Mouse (Mus musculus) limb, embryonic 11.5 days (tissue): ENCODE measurements around the gene Krtap3-2. TPM values are rescaled to one million over a fixed set of nuclear protein-coding genes. Genes with fewer than 3 reads are reported as not detected.

Experiments used
- ATAC-seq: fragments of 200-750 bp; cut with Nextera tagmentation; 2 replicates; pipeline ENCODE4 v1.8.0; 2017; ENCODE audit warnings: low read depth; ENCODE audit not compliant: insufficient number of reproducible peaks, low FRiP score, low TSS enrichment
- DNase-seq: peaks from one replicate; pipeline ENCODE4 v3.0.0-alpha.2; 2015; ENCODE audit warnings: low spot score
- H3K27ac ChIP-seq: fragments of 300-500 bp; sonication (generic); replicated peaks from 2 replicates; pipeline ENCODE4 v1.5.1; 2014; ENCODE audit warnings: low read depth, mild to moderate bottlenecking, low read length
- H3K27me3 ChIP-seq: fragments of 300-500 bp; sonication (generic); 2 replicates; pipeline ENCODE4 v1.6.1; 2014; ENCODE audit warnings: mild to moderate bottlenecking, low read length, mixed read lengths; ENCODE audit not compliant: control insufficient read depth, insufficient read depth
- H3K36me3 ChIP-seq: fragments of 300-500 bp; sonication (generic); 2 replicates; pipeline ENCODE4 v1.6.1; 2014; ENCODE audit warnings: mild to moderate bottlenecking, low read length, moderate library complexity, mixed read lengths; ENCODE audit not compliant: control insufficient read depth, insufficient read depth
- H3K4me1 ChIP-seq: fragments of 300-500 bp; sonication (generic); 2 replicates; pipeline ENCODE4 v1.6.1; 2014; ENCODE audit warnings: low read length, mixed read lengths; ENCODE audit not compliant: control insufficient read depth, insufficient read depth
- H3K4me2 ChIP-seq: fragments of 300-500 bp; sonication (generic); 2 replicates; pipeline ENCODE4 v1.6.1; 2014; ENCODE audit warnings: low read depth, mild to moderate bottlenecking, moderate library complexity; ENCODE audit not compliant: severe bottlenecking
- H3K4me3 ChIP-seq: fragments of 300-500 bp; sonication (generic); 2 replicates; pipeline ENCODE4 v1.5.1; 2014; ENCODE audit warnings: low read depth, low read length
- H3K9ac ChIP-seq: fragments of 300-500 bp; sonication (generic); 2 replicates; pipeline ENCODE4 v1.6.1; 2014; ENCODE audit warnings: mild to moderate bottlenecking, low read length
- H3K9me3 ChIP-seq: fragments of 300-500 bp; sonication (generic); 2 replicates; pipeline ENCODE4 v1.6.1; 2016; ENCODE audit warnings: low read length; ENCODE audit not compliant: control insufficient read depth
- WGBS: fragments of 180-500 bp; shearing (Covaris S2); extraction: QIAGEN DNeasy Blood & Tissue Kit; methylation state at CpG from one replicate; pipeline ENCODE4 v1.1.7; 2014; 5-methylcytosine and 5-hydroxymethylcytosine counted together
- polyA plus RNA-seq: library from polyadenylated mRNA; unstranded; fragments of >200 nt; fragmentation: Nextera tagmentation; extraction: Ambion mirVana; gene quantifications from 2 replicates; pipeline ENCODE4 v1.2.1, GENCODE M21; 2014

Gene Krtap3-2
- polyA plus RNA-seq, 1 experiment from 2014 or later, result not detected

GRCm38 (mm10) chr11:99547892-99548291 lies 8.8 kb downstream of the Krtap3-2 start:
- no peak for ATAC-seq
- H3K27ac ChIP-seq, result no peak overlapping the region

GRCm38 (mm10) chr11:99539721-99540120 lies 16.9 kb downstream of the Krtap3-2 start:
- no peak for DNase-seq
- no peaks in the 10 kb centered on the region for H3K27me3 ChIP-seq
- no peaks in the 10 kb centered on the region for H3K36me3 ChIP-seq
- no peak overlapping the region for H3K4me2 ChIP-seq
- no peak overlapping the region for H3K27ac ChIP-seq
- H3K9me3 ChIP-seq, result no peaks in the 10 kb centered on the region
- H3K4me1 ChIP-seq, result no peaks in the 10 kb centered on the region
- H3K9ac ChIP-seq, result no peak overlapping the region
- ATAC-seq, result no peak
- WGBS, result 90% methylated on average over 9 of the region's 9 CpGs
- no peak overlapping the region for H3K4me3 ChIP-seq

More at GRCm38 (mm10) chr11:99547892-99548291, 8.8 kb downstream of the Krtap3-2 start:
- Histone ChIP-seq H3K36me3 (no peaks in the 10 kb centered on the region), H3K4me1 (no peaks in the 10 kb centered on the region), H3K4me2 (no peak overlapping the region), H3K9me3 (no peaks in the 10 kb centered on the region), H3K9ac (no peak overlapping the region), H3K27me3 (no peaks in the 10 kb centered on the region), H3K4me3 (no peak overlapping the region)
- DNase-seq, result no peak

- ATAC-seq (no peak), DNase-seq (peak; percentile 29)
- no peaks in the 10 kb centered on the region for H3K4me1 ChIP-seq
- 32% methylated on average over 13 of the region's 13 CpGs for WGBS
- no peak within 1 kb of the TSS for H3K4me2 ChIP-seq
- H3K4me3 ChIP-seq, result no peak within 1 kb of the TSS
- H3K27ac ChIP-seq, result no peak within 1 kb of the TSS
- no peaks in the 10 kb centered on the region for H3K9me3 ChIP-seq
- H3K36me3 ChIP-seq, result no peaks in the 10 kb centered on the region
- no peaks in the 10 kb centered on the region for H3K27me3 ChIP-seq
- no peak within 1 kb of the TSS for H3K9ac ChIP-seq
Observed at GRCm38 (mm10) chr11:99521288-99521860, 35.3 kb downstream of the Krtap3-2 start, which contains the start of gene Krt39. TSS of gene Krt39 (minus strand) at chr11:99521338.

- ATAC-seq, result no peak
- H3K4me3 ChIP-seq, result no peak overlapping the region
- H3K27me3 ChIP-seq, result no peaks in the 10 kb centered on the region
- no peaks in the 10 kb centered on the region for H3K36me3 ChIP-seq
- no peak overlapping the region for H3K9ac ChIP-seq
- H3K9me3 ChIP-seq, result no peaks in the 10 kb centered on the region
- H3K4me1 ChIP-seq, result no peaks in the 10 kb centered on the region
- WGBS, result 85% methylated on average over 8 of the region's 8 CpGs
- H3K27ac ChIP-seq, result no peak overlapping the region
- DNase-seq, result no peak
- no peak overlapping the region for H3K4me2 ChIP-seq
Observed at GRCm38 (mm10) chr11:99514098-99514497, 42.6 kb downstream of the Krtap3-2 start.

Other genes starting within 250 kb of the Krtap3-2 start
- gene Krt25, start 233.9 kb downstream of the Krtap3-2 start, polyA plus RNA-seq, result not detected in 2 replicates
- not detected in 2 replicates for gene Krt26, start 218.9 kb downstream of the Krtap3-2 start, polyA plus RNA-seq
- gene Krt27, start 205.7 kb downstream of the Krtap3-2 start, polyA plus RNA-seq, result not detected in 2 replicates
- 0.41 and 0.47 TPM in 2 replicates for gene Krt28, start 181.9 kb downstream of the Krtap3-2 start, polyA plus RNA-seq
- 23.8 and 24.0 TPM in 2 replicates for gene Krt10, start 167.5 kb downstream of the Krtap3-2 start, polyA plus RNA-seq
- not detected in 2 replicates for gene Krt12, start 134.6 kb downstream of the Krtap3-2 start, polyA plus RNA-seq
- gene Krt20, start 118.7 kb downstream of the Krtap3-2 start, polyA plus RNA-seq, result 0.32 and 0.44 TPM in 2 replicates
- 0.24 and 0.35 TPM in 2 replicates for gene Krt23, start 63.7 kb downstream of the Krtap3-2 start, polyA plus RNA-seq
- gene Krt39, start 35.5 kb downstream of the Krtap3-2 start, polyA plus RNA-seq, result 0.12 TPM in 1 of 2 replicates, not detected in the other
- gene Krt40, start 13.7 kb downstream of the Krtap3-2 start, polyA plus RNA-seq, result not detected in 2 replicates
- not detected in 2 replicates for gene Krtap3-3, start 6.0 kb downstream of the Krtap3-2 start, polyA plus RNA-seq
- not detected in 2 replicates for gene Gm11939, start 2.6 kb upstream of the Krtap3-2 start, polyA plus RNA-seq
- gene Krtap3-1, start 9.8 kb upstream of the Krtap3-2 start, polyA plus RNA-seq, result not detected in 2 replicates
- gene Krtap1-5, start 24.2 kb upstream of the Krtap3-2 start, polyA plus RNA-seq, result not detected in 2 replicates
- not detected in 2 replicates for gene Krtap1-4, start 26.8 kb upstream of the Krtap3-2 start, polyA plus RNA-seq
- not detected in 2 replicates for gene Krtap1-3, start 34.5 kb upstream of the Krtap3-2 start, polyA plus RNA-seq
- gene Krtap9-3, start 41.3 kb upstream of the Krtap3-2 start, polyA plus RNA-seq, result not detected in 2 replicates
- not detected in 2 replicates for gene Gm11938, start 46.5 kb upstream of the Krtap3-2 start, polyA plus RNA-seq
- gene Gm11937, start 53.3 kb upstream of the Krtap3-2 start, polyA plus RNA-seq, result not detected in 2 replicates
- gene Krtap2-4, start 58.0 kb upstream of the Krtap3-2 start, polyA plus RNA-seq, result not detected in 2 replicates
- not detected in 2 replicates for gene Gm11562, start 63.6 kb upstream of the Krtap3-2 start, polyA plus RNA-seq
- not detected in 2 replicates for gene Krtap4-1, start 71.4 kb upstream of the Krtap3-2 start, polyA plus RNA-seq
- not detected in 2 replicates for gene Krtap4-2, start 78.2 kb upstream of the Krtap3-2 start, polyA plus RNA-seq
- not detected in 2 replicates for gene Krtap4-7, start 87.2 kb upstream of the Krtap3-2 start, polyA plus RNA-seq
- not detected in 2 replicates for gene Gm11555, start 93.4 kb upstream of the Krtap3-2 start, polyA plus RNA-seq
- gene Gm11563, start 102.1 kb upstream of the Krtap3-2 start, polyA plus RNA-seq, result not detected in 2 replicates
- not detected in 2 replicates for gene Krtap4-6, start 109.1 kb upstream of the Krtap3-2 start, polyA plus RNA-seq
- not detected in 2 replicates for gene Gm14190, start 133.9 kb upstream of the Krtap3-2 start, polyA plus RNA-seq
- gene Gm14180, start 177.4 kb upstream of the Krtap3-2 start, polyA plus RNA-seq, result not detected in 2 replicates
- gene Gm11595, start 216.1 kb upstream of the Krtap3-2 start, polyA plus RNA-seq, result not detected in 2 replicates
- not detected in 2 replicates for gene Krtap4-8, start 223.9 kb upstream of the Krtap3-2 start, polyA plus RNA-seq
- not detected in 2 replicates for gene Krtap4-9, start 228.3 kb upstream of the Krtap3-2 start, polyA plus RNA-seq
- not detected in 2 replicates for gene Gm11596, start 236.6 kb upstream of the Krtap3-2 start, polyA plus RNA-seq
- gene Gm11569, start 242.1 kb upstream of the Krtap3-2 start, polyA plus RNA-seq, result not detected in 2 replicates
- gene Gm11554, start 247.6 kb upstream of the Krtap3-2 start, polyA plus RNA-seq, result not detected in 2 replicates